Mouse (Mus musculus): ENCODE measurements around the gene Irgm1. TPM values are rescaled to one million over a fixed set of nuclear protein-coding genes. Genes with fewer than 3 reads are reported as not detected.

Irgm1 gene
- polyA plus RNA-seq, 2 experiments from 2014 or later = 189 to 229 TPM

Other genes with a start within 250 kb of the Irgm1 start
- gene Rack1, start 71.4 kb downstream of the Irgm1 start, polyA plus RNA-seq (2017; shearing (Covaris generic)) = 1,000 to 10,000 TPM; 1,099 to 1,661 TPM
- gene Trim41, start 54.3 kb downstream of the Irgm1 start, polyA plus RNA-seq (2017; shearing (Covaris generic)) = 1 to 10 TPM; 2.0 to 3.7 TPM
- 1 to 10 TPM in 1 of 2 experiments, under 1 TPM in 1; 0.77 to 2.1 TPM for gene Trim7, start 45.5 kb downstream of the Irgm1 start, polyA plus RNA-seq (2017; shearing (Covaris generic))
- gene Gm12184, start 45.0 kb downstream of the Irgm1 start, polyA plus RNA-seq (2017; shearing (Covaris generic)) = 1 to 10 TPM in 1 of 2 experiments, under 1 TPM in 1; 0.92 to 4.1 TPM
- 1 to 10 TPM in 1 of 2 experiments, under 1 TPM in 1; 0.39 to 1.1 TPM for gene Gm5431, start 30.5 kb upstream of the Irgm1 start, polyA plus RNA-seq (2017; shearing (Covaris generic))
- 100 to 1,000 TPM; 248 to 283 TPM for gene Psme2b, start 74.5 kb upstream of the Irgm1 start, polyA plus RNA-seq (2017; shearing (Covaris generic))
- 1 to 10 TPM in 1 of 2 experiments, under 1 TPM in 1; 0.92 to 1.1 TPM for gene Olfr56, start 107.2 kb upstream of the Irgm1 start, polyA plus RNA-seq (2017; shearing (Covaris generic))
- gene 9930111J21Rik1, start 107.7 kb upstream of the Irgm1 start, polyA plus RNA-seq (2017; shearing (Covaris generic)) = 100 to 1,000 TPM; 159 to 268 TPM
- 1 to 10 TPM; 7.0 to 8.0 TPM for gene Gm12185, start 120.5 kb upstream of the Irgm1 start, polyA plus RNA-seq (2017; shearing (Covaris generic))
- 100 to 1,000 TPM; 337 to 352 TPM for gene Tgtp1, start 122.5 kb upstream of the Irgm1 start, polyA plus RNA-seq (2017; shearing (Covaris generic))
- 100 to 1,000 TPM; 148 to 213 TPM for gene 9930111J21Rik2, start 179.6 kb upstream of the Irgm1 start, polyA plus RNA-seq (2017; shearing (Covaris generic))
- gene Tgtp2, start 192.5 kb upstream of the Irgm1 start, polyA plus RNA-seq (2017; shearing (Covaris generic)) = 100 to 1,000 TPM; 424 to 495 TPM
- gene Ifi47, start 204.9 kb upstream of the Irgm1 start, polyA plus RNA-seq (2017; shearing (Covaris generic)) = 100 to 1,000 TPM; 473 to 495 TPM
- under 1 TPM; 0.35 to 0.47 TPM for gene Olfr1396, start 243.2 kb upstream of the Irgm1 start, polyA plus RNA-seq (2017; shearing (Covaris generic))

Measured in CD4-positive, CD25-positive, alpha-beta regulatory T cell, adult 4 months (primary cell).